Mouse (Mus musculus): ENCODE measurements at regions not wholly inside any gene's neighbourhood (a gene's known extent, or its start where the extent isn't known, plus 50 kb on each side); places are given as distances from the start of the nearest gene placed in this dataset.

DNA sequence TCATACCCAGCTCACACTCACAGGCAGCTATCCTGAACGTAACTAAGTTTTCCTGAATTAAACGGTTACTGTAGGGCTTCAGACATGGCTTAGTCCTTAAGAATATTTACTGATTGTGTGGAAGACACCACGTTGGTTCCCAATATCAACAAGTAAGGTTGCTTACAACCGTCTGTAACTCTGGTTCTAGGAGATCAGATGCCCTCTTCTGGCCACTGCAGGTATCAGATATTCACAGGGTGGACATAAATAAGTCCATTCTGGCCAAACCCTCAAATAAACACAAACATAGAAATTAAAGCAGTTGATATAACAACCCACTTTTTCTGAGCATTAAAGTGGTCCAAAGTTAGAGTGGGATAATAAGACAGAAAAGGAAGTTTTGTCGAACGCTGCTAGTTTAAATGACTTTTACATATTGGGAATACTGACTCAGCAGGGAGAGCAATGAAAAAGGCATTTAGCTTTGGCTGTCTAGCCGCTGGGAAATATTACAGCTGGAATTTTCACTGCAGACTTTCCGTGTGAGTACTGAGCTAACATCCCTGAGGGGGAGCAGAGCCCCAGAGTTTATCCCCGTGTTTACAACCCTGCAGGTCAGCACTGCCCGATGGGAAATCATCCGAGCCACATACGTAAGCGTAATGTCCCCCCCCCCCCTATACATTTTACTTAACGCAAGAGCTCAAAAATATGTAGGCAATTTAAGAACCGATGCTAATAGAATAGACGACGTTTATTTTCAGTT is 264.4 kb downstream of the Pou4f1 start:
- Histone ChIP-seq H3K4me3 (ENCODE audit: low read depth, low read length) (no peak overlapping the region), H3K9ac (replicated peaks) (no peak overlapping the region), H3K9me3 (ENCODE audit: low read length) (no peaks in the 10 kb centered on the region), H3K4me1 (ENCODE audit: insufficient read depth) (no peaks in the 10 kb centered on the region), H3K27ac (ENCODE audit: low read depth) (no peak overlapping the region), H3K27me3 (ENCODE audit: insufficient read depth, low read length) (no peaks in the 10 kb centered on the region), H3K4me2 (ENCODE audit: low read depth, low read length) (no peak overlapping the region), H3K36me3 (replicated peaks; ENCODE audit: insufficient read depth, low read length) (no peaks in the 10 kb centered on the region)
- 69% methylated on average over 17 of the region's 17 CpGs for WGBS (ENCODE audit: insufficient replicate concordance)
- DNase-seq (no peak), ATAC-seq (no peak)
- TF ChIP-seq CTCF (IDR thresholded peaks at IDR 0.05; ENCODE audit: low read depth) = 0 out of 2 replicates have a peak, but pooled peaks have one; percentile 18
- no peak for TF ChIP-seq EP300 (IDR thresholded peaks at IDR 0.05; ENCODE audit: low read depth)

DNA sequence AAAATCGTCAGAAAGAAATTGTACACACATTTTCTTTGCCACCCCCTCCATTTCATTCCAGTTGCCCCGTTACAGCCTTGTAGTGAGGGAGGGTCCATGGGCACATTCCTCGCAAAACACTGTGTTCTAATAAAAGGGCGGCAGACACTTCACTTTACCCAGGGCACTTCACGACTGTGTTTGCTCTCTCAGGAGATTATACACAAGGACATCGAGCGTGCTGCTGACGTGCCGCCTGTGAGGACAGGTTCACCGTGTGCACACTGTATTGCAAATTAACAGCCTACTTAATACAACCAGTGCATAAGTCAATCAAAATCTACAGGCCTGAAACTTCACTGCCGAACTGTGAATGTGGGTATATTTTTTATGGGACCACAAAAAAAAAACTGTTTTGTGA is 274.6 kb downstream of the Pou4f1 start:
- WGBS (ENCODE audit: insufficient replicate concordance) = 72% methylated on average over 11 of the region's 11 CpGs
- no peaks in the 10 kb centered on the region for H3K27me3 ChIP-seq (ENCODE audit: insufficient read depth, low read length)

DNA sequence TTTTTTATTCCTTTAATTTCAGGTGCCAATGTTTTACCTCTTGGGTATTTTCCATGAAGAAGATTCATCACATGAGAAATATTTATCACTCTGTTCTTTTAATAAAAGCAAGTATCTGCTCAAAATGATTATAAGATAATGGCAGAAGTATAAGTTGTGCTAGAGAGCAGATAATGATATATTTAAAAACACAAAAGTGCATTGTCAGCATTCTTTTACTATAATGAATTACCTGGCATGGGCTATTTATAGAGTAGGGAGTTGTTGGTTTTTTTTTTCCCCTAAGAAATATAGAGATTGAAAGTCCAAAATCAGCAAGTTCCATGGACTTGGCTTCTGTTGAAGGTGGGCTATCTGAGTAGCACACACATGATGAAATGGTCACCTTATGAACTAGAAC is 292.7 kb downstream of the Pou4f1 start:
- H3K36me3 ChIP-seq (replicated peaks; ENCODE audit: insufficient read depth, low read length) = no peaks in the 10 kb centered on the region
- no peaks in the 10 kb centered on the region for H3K27me3 ChIP-seq (ENCODE audit: insufficient read depth, low read length)
- H3K9me3 ChIP-seq (ENCODE audit: low read length) = no peaks in the 10 kb centered on the region
- H3K9ac ChIP-seq (replicated peaks) = no peak overlapping the region
- H3K27ac ChIP-seq (ENCODE audit: low read depth) = no peak overlapping the region
- no peak overlapping the region for H3K4me2 ChIP-seq (ENCODE audit: low read depth, low read length)
- H3K4me1 ChIP-seq (ENCODE audit: insufficient read depth) = no peaks in the 10 kb centered on the region
- no peak for TF ChIP-seq CTCF (IDR thresholded peaks at IDR 0.05; ENCODE audit: low read depth)
- TF ChIP-seq EP300 (IDR thresholded peaks at IDR 0.05; ENCODE audit: low read depth) = no peak
- DNase-seq = no peak
- H3K4me3 ChIP-seq (ENCODE audit: low read depth, low read length) = no peak overlapping the region
- ATAC-seq = no peak

More for the DNA sequence above, 274.6 kb downstream of the Pou4f1 start:
- no peak for DNase-seq
- no peak for ATAC-seq
- H3K4me3 ChIP-seq (ENCODE audit: low read depth, low read length) = no peak overlapping the region
- H3K36me3 ChIP-seq (replicated peaks; ENCODE audit: insufficient read depth, low read length) = no peaks in the 10 kb centered on the region
- H3K9ac ChIP-seq (replicated peaks) = no peak overlapping the region
- H3K4me1 ChIP-seq (ENCODE audit: insufficient read depth) = no peaks in the 10 kb centered on the region
- TF ChIP-seq CTCF (IDR thresholded peaks at IDR 0.05; ENCODE audit: low read depth) (no peak), EP300 (IDR thresholded peaks at IDR 0.05; ENCODE audit: low read depth) (no peak)
- no peak overlapping the region for H3K27ac ChIP-seq (ENCODE audit: low read depth)
- no peaks in the 10 kb centered on the region for H3K9me3 ChIP-seq (ENCODE audit: low read length)
- no peak overlapping the region for H3K4me2 ChIP-seq (ENCODE audit: low read depth, low read length)

DNA sequence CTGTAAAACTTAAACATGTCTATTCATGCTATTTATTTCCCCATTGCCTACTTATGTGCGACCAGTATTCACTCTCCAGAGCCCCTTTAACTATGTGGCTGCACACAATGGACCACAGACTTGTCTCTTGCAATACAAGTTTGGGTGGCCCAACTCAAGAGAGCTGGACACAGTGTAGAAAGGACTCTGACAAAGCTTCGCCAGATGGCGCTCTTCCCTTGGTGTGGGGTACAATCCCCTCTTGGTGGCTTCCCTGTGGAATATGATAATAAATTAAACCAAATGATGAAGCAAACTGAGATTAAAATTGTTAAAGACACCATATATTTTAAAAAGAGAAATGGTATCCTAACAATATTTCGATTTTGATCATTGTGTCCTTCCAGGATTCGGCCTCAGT is 302.6 kb upstream of the Ednrb start:
- no peak overlapping the region for H3K27ac ChIP-seq (ENCODE audit: low read depth)
- H3K27me3 ChIP-seq (ENCODE audit: insufficient read depth, low read length) = no peaks in the 10 kb centered on the region
- ATAC-seq (no peak), DNase-seq (no peak)
- no peak overlapping the region for H3K9ac ChIP-seq (replicated peaks)
- WGBS (ENCODE audit: insufficient replicate concordance) = 52% methylated on average over 5 of the region's 5 CpGs
- H3K4me3 ChIP-seq (ENCODE audit: low read depth, low read length) = no peak overlapping the region
- H3K4me2 ChIP-seq (ENCODE audit: low read depth, low read length) = no peak overlapping the region
- H3K9me3 ChIP-seq (ENCODE audit: low read length) = no peaks in the 10 kb centered on the region
- H3K36me3 ChIP-seq (replicated peaks; ENCODE audit: insufficient read depth, low read length) = no peaks in the 10 kb centered on the region
- TF ChIP-seq CTCF (IDR thresholded peaks at IDR 0.05; ENCODE audit: low read depth) (peak; percentile 25; the same call in 1 of the 2 replicates), EP300 (IDR thresholded peaks at IDR 0.05; ENCODE audit: low read depth) (no peak)
- H3K4me1 ChIP-seq (ENCODE audit: insufficient read depth) = no peaks in the 10 kb centered on the region

DNA sequence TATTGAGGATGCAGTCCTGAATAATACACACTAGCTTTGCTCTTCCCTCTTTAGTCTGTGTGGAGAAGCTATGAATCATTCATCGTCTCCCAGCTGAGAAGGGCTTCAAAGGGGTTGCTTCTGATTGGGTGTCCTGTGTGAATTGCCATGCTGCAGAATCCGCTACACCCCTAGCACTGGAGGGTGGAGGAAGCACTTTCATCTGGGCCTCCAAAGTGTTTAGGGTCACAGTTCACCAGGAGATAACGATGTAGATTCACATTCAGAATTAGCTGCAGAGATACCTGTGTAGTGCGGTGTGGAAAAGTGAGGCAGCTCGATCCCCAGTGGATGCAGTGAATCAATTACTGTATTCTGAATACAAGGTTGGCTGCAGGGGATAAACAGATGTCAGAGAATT is 301.2 kb upstream of the Ednrb start:
- Histone ChIP-seq H3K27me3 (ENCODE audit: insufficient read depth, low read length) (no peaks in the 10 kb centered on the region), H3K36me3 (replicated peaks; ENCODE audit: insufficient read depth, low read length) (no peaks in the 10 kb centered on the region), H3K4me3 (ENCODE audit: low read depth, low read length) (no peak overlapping the region), H3K27ac (ENCODE audit: low read depth) (no peak overlapping the region), H3K9ac (replicated peaks) (no peak overlapping the region), H3K9me3 (ENCODE audit: low read length) (no peaks in the 10 kb centered on the region), H3K4me1 (ENCODE audit: insufficient read depth) (no peaks in the 10 kb centered on the region), H3K4me2 (ENCODE audit: low read depth, low read length) (no peak overlapping the region)
- ATAC-seq = no peak
- 49% methylated on average over 5 of the region's 5 CpGs for WGBS (ENCODE audit: insufficient replicate concordance)
- TF ChIP-seq CTCF (IDR thresholded peaks at IDR 0.05; ENCODE audit: low read depth) = no peak
- TF ChIP-seq EP300 (IDR thresholded peaks at IDR 0.05; ENCODE audit: low read depth) = no peak
- no peak for DNase-seq

DNA sequence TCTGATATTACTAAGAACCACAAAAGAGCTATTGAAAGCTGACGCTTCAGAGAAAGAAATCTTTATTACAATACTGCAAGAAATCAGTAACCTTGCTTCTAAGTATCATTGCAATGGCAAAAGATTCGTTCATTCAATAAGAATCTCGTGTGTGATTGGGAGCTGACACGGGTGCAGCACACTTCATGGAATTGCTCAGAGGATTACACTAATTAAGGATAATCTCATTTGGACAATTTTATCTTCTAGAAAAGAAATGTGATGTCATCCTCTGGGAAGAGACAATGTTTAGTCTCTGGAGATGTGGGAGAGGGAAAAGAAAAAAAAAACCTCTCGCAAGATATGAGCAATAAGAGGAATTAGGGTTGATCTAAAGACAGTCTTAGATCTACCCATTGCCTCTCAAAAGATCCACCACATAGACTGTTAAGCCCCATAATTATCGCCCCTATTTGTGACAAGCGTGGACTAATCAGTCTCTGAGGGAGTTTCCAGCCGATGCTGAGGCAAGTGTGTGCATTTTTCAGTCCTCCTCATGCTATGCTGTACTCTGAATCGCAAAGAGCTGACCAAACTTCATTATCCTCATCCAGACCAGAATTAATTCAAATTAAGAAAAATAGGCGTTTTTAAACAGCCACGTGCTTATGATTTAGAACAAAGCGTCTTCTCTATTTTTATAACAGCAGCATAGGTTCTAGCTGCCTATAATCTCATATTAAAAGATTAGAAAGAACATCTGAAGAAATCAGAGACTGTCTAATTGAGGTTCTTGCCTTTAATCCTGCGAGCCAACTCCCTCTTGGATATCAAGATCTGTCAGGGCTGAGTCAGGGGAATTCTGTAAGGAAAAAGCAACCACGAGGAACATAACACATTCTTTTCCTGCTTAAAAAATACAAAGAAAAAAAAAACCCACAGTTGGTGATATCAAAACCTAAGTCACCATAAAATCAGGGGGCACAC is 271.1 kb upstream of the Ednrb start:
- Histone ChIP-seq H3K4me3 (ENCODE audit: low read depth, low read length) (no peak overlapping the region), H3K27me3 (ENCODE audit: insufficient read depth, low read length) (no peaks in the 10 kb centered on the region), H3K9me3 (ENCODE audit: low read length) (no peaks in the 10 kb centered on the region), H3K36me3 (replicated peaks; ENCODE audit: insufficient read depth, low read length) (no peaks in the 10 kb centered on the region), H3K27ac (ENCODE audit: low read depth) (no peak overlapping the region), H3K4me1 (ENCODE audit: insufficient read depth) (no peaks in the 10 kb centered on the region), H3K4me2 (ENCODE audit: low read depth, low read length) (no peak overlapping the region), H3K9ac (replicated peaks) (no peak overlapping the region)
- ATAC-seq = no peak
- DNase-seq = no peak
- no peak for TF ChIP-seq CTCF (IDR thresholded peaks at IDR 0.05; ENCODE audit: low read depth)
- TF ChIP-seq EP300 (IDR thresholded peaks at IDR 0.05; ENCODE audit: low read depth) = no peak
- WGBS (ENCODE audit: insufficient replicate concordance) = 77% methylated on average over 14 of the region's 14 CpGs

Data from liver, postnatal 0 days (tissue).